Comparison of ENCODE assay signal across 10 mouse cellular contexts in the genomic region with DNA sequence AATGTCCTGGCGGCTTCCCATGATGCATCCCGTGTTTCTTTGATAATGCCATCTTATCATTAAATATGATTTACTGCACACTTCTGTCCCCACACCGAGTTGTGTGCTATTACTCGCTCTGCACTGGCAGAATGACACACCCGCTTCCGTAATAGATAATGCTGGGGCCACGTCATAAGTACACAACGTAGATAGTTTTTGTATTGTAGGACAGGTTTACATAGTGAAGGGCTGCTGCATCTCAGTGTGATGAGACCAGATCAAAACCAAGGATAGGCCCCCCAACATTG. TPM values are rescaled to one million over a fixed set of nuclear protein-coding genes. Genes with fewer than 3 reads are reported as not detected.
DNase-seq lines count a peak whose midpoint lies in the region; ATAC-seq and TF ChIP-seq lines count a peak whose summit lies in the region.
"Had no signal": no experiment of that assay in that cellular context is flagged by ENCODE, and none has a peak within 500 bp of the region (broad histone marks: within the 10 kb centered on the region; RNA-seq: fewer than 3 reads in every experiment).

No protein-coding gene starts in this region.

- H3K9ac ChIP-seq in heart, postnatal 0 days (replicated peaks; ENCODE audit: low read depth, low read length), result 0 out of 2 replicates have a peak overlapping the region, but pooled peaks have one; percentile 18
- no peak overlapping the region for H3K9ac ChIP-seq in hindbrain, embryonic 15.5 days
- H3K9ac ChIP-seq in midbrain, embryonic 14.5 days (replicated peaks; ENCODE audit: low read length), result no peak overlapping the region; the same call in 1 of the 2 replicates
- H3K9ac ChIP-seq: limb, embryonic 13.5 days had no signal

- no peak for DNase-seq in heart, postnatal 0 days (ENCODE audit: low spot score)
- DNase-seq in heart, postnatal 14 days, result no peak
- peak; percentile 59 for DNase-seq in c-Kit-positive CD71-positive TER-119-positive erythroid progenitor cells, embryonic 14.5 days (ENCODE audit: low spot score)
- DNase-seq in midbrain, embryonic 14.5 days, result no peak
- DNase-seq in left cerebral cortex, postnatal 10 days (ENCODE audit: extremely low spot score in 1 of 2, low spot score in 2 of 2), result no peak
- no peak for DNase-seq in right cerebral cortex, postnatal 14 days
- DNase-seq: embryo, embryonic 11 days had no signal

- H3K4me3 ChIP-seq in heart, postnatal 0 days (ENCODE audit: low read depth, low read length), result peak overlapping the region; percentile 14
- H3K4me3 ChIP-seq in hindbrain, embryonic 15.5 days, result no peak overlapping the region
- no peak overlapping the region for H3K4me3 ChIP-seq in midbrain, embryonic 14.5 days (replicated peaks; ENCODE audit: low read depth, low read length)
- H3K4me3 ChIP-seq: limb, embryonic 13.5 days had no signal

- TF ChIP-seq CTCF in heart, postnatal 0 days (IDR thresholded peaks at IDR 0.05; ENCODE audit: low read depth), result no peak

- WGBS in heart, postnatal 0 days, result 27% methylated on average over 8 of the region's 8 CpGs
- 73% methylated on average over 8 of the region's 8 CpGs for WGBS in hindbrain, embryonic 15.5 days
- WGBS in midbrain, embryonic 14.5 days, result 79% methylated on average over 8 of the region's 8 CpGs

- no peak for TF ChIP-seq EP300 in heart, postnatal 0 days (IDR thresholded peaks at IDR 0.05; ENCODE audit: low read depth)

- H3K4me1 ChIP-seq in heart, postnatal 0 days (ENCODE audit: control insufficient read depth, insufficient read depth), result peaks cover 36% of the 10 kb centered on the region
- peaks cover 45% of the 10 kb centered on the region for H3K4me1 ChIP-seq in hindbrain, embryonic 15.5 days (replicated peaks)
- peaks cover 42% of the 10 kb centered on the region for H3K4me1 ChIP-seq in midbrain, embryonic 14.5 days (ENCODE audit: control insufficient read depth, insufficient read depth, low read length)

- intact Hi-C loops in heart, postnatal 14 days (cut with DNase I), result no loop called here
- intact Hi-C loops in left cerebral cortex, postnatal 10 days (cut with DNase I), result no loop called here

- H3K27ac ChIP-seq in heart, postnatal 0 days (ENCODE audit: low read depth), result peak overlapping the region; percentile 78
- peak overlapping the region; percentile 52; the same call in 1 of the 2 replicates for H3K27ac ChIP-seq in hindbrain, embryonic 15.5 days (replicated peaks)
- 0 out of 2 replicates have a peak overlapping the region, but pooled peaks have one; percentile 10 for H3K27ac ChIP-seq in midbrain, embryonic 14.5 days (replicated peaks; ENCODE audit: low read depth, low read length)
- H3K27ac ChIP-seq: limb, embryonic 13.5 days had no signal

- no peaks in the 10 kb centered on the region for H3K9me3 ChIP-seq in heart, postnatal 0 days (replicated peaks; ENCODE audit: control insufficient read depth, low read length)
- no peaks in the 10 kb centered on the region for H3K9me3 ChIP-seq in hindbrain, embryonic 15.5 days
- H3K9me3 ChIP-seq in midbrain, embryonic 14.5 days (ENCODE audit: control insufficient read depth, low read length), result no peaks in the 10 kb centered on the region
- H3K9me3 ChIP-seq: limb, embryonic 13.5 days had no signal

- no peak for ATAC-seq in heart, postnatal 0 days (ENCODE audit: insufficient read depth, low read depth)
- no peak for ATAC-seq in hindbrain, embryonic 15.5 days (ENCODE audit: low FRiP score, low read depth)
- ATAC-seq in midbrain, embryonic 14.5 days (ENCODE audit: low FRiP score, low TSS enrichment), result no peak
- no peak for ATAC-seq in monocyte, adult 5-6 weeks (replicated peaks; ENCODE audit: insufficient number of reproducible peaks, low FRiP score, low TSS enrichment, poor library complexity, severe bottlenecking)

- no peaks in the 10 kb centered on the region for H3K36me3 ChIP-seq in heart, postnatal 0 days (replicated peaks; ENCODE audit: control insufficient read depth, insufficient read depth, low read length)
- no peaks in the 10 kb centered on the region for H3K36me3 ChIP-seq in hindbrain, embryonic 15.5 days
- H3K36me3 ChIP-seq in midbrain, embryonic 14.5 days (ENCODE audit: control insufficient read depth, insufficient read depth, low read length), result no peaks in the 10 kb centered on the region
- H3K36me3 ChIP-seq: limb, embryonic 13.5 days had no signal

- H3K27me3 ChIP-seq in heart, postnatal 0 days (ENCODE audit: control insufficient read depth, insufficient read depth, low read length), result no peaks in the 10 kb centered on the region
- no peaks in the 10 kb centered on the region for H3K27me3 ChIP-seq in hindbrain, embryonic 15.5 days
- no peaks in the 10 kb centered on the region for H3K27me3 ChIP-seq in midbrain, embryonic 14.5 days (ENCODE audit: control insufficient read depth, insufficient read depth, low read length)
- H3K27me3 ChIP-seq: limb, embryonic 13.5 days had no signal

- H3K4me2 ChIP-seq in heart, postnatal 0 days (ENCODE audit: low read depth, low read length), result peak overlapping the region; percentile 48
- H3K4me2 ChIP-seq in hindbrain, embryonic 15.5 days, result no peak overlapping the region
- no peak overlapping the region for H3K4me2 ChIP-seq in midbrain, embryonic 14.5 days (ENCODE audit: low read length)
- H3K4me2 ChIP-seq: limb, embryonic 13.5 days had no signal

RNA-seq across cellular contexts. Expression of a gene that starts 24.4 kb away (rescaled TPM):
- 10.4 and 24.2 TPM in 2 replicates for total RNA-seq in heart, postnatal 0 days (2014; rRNA removed; ENCODE audit: low replicate concordance)
- polyA plus RNA-seq in heart, postnatal 0 days (2015; fragmentation: Nextera tagmentation; extraction: Ambion mirVana), result 7.7 and 7.8 TPM in 2 replicates
- 10 to 100 TPM; 31.0 to 31.4 TPM for total RNA-seq in heart, postnatal 14 days (2021)
- 21.4 and 23.0 TPM in 2 replicates for polyA plus RNA-seq in hindbrain, embryonic 15.5 days (2015; fragmentation: Nextera tagmentation; extraction: Ambion mirVana)
- polyA plus RNA-seq in midbrain, embryonic 14.5 days (2014; fragmentation: Nextera tagmentation; extraction: Ambion mirVana), result 34.9 and 39.7 TPM in 2 replicates
- 10 to 100 TPM; 56.2 to 62.9 TPM for total RNA-seq in left cerebral cortex, postnatal 10 days (2021)
- 9.9 to 21.5 TPM (median 17.3 TPM) in 3 replicates for total RNA-seq in monocyte, adult 5-6 weeks (2017)

Comparison
In these comparisons a context has a peak if more than half of its experiments do, and no peak if none do; other contexts are left out.
1. H3K27ac ChIP-seq: peak in every context shown above with its lines; median percentile 78 in heart, postnatal 0 days; 52 in hindbrain, embryonic 15.5 days; 10 in midbrain, embryonic 14.5 days.